Mouse (Mus musculus) olfactory bulb, adult 2 months (tissue): ENCODE data around the gene Wscd2.

ENCODE experiments used
- CTCF ChIP-seq: fragments of 200-500 bp; IDR thresholded peaks from 2 replicates; pipeline ENCODE4 v1.5.1; 2012; ENCODE audit warnings: low read depth, mild to moderate bottlenecking, low read length, moderate library complexity; ENCODE audit not compliant: insufficient read depth
- POLR2A ChIP-seq: fragments of 200-500 bp; IDR thresholded peaks from 2 replicates; pipeline ENCODE4 v1.6.1; 2012; ENCODE audit warnings: mild to moderate bottlenecking, low read depth, low read length, moderate library complexity; ENCODE audit not compliant: insufficient read depth

- TF ChIP-seq POLR2A (no peak), CTCF (no peak)
Measured at GRCm38 (mm10) chr5:113620130-113620716, 130.1 kb downstream of the Wscd2 start.
